Mouse (Mus musculus) erythroid progenitor cell, adult 5-6 weeks (primary cell): ENCODE results near the gene Hoxc5. TPM values are rescaled to one million over a fixed set of nuclear protein-coding genes. Genes with fewer than 3 reads are reported as not detected.

Experiments used
- ATAC-seq: replicated peaks from 2 replicates; pipeline ENCODE4 v1.8.0; 2016; ENCODE audit warnings: moderate number of reproducible peaks, mild to moderate bottlenecking, moderate TSS enrichment, inconsistent platforms; ENCODE audit not compliant: poor library complexity, low FRiP score, severe bottlenecking
- total RNA-seq, 2 experiments: library from RNA; stranded (forward) in 1 of 2; stranded (reverse) in 1 of 2; fragments of 150-400 nt in 1 of 2; fragments of 186-747, 209-891 nt in 1 of 2; gene quantifications; 2 replicates each; pipeline versions ENCODE4 v1.2.3 to v1.2.4; 2015 to 2017; ENCODE audit warnings: low replicate concordance in 2 of 2

Gene Hoxc5
- total RNA-seq, 2 experiments from 2014 or later, result not detected

GRCm38 (mm10) chr15:103002821-103003448 is 35.7 kb downstream of the Hoxc5 start:
- ATAC-seq, result no peak

- ATAC-seq, result no peak
Observed at GRCm38 (mm10) chr15:103005308-103005707, 38.1 kb downstream of the Hoxc5 start.

- no peak for ATAC-seq
Observed at GRCm38 (mm10) chr15:103005797-103006196, 38.6 kb downstream of the Hoxc5 start.

GRCm38 (mm10) chr15:103006326-103006725 is 39.1 kb downstream of the Hoxc5 start:
- ATAC-seq, result no peak

- no peak for ATAC-seq
Observed at GRCm38 (mm10) chr15:103009265-103010111, 42.2 kb downstream of the Hoxc5 start.

- ATAC-seq, result no peak
Observed at GRCm38 (mm10) chr15:103010112-103010846, 43.0 kb downstream of the Hoxc5 start.

GRCm38 (mm10) chr15:103010847-103011555 is 43.8 kb downstream of the Hoxc5 start:
- no peak for ATAC-seq

GRCm38 (mm10) chr15:103011928-103012486 is 44.8 kb downstream of the Hoxc5 start:
- no peak for ATAC-seq

GRCm38 (mm10) chr15:103013238-103013984 is 46.2 kb downstream of the Hoxc5 start:
- no peak for ATAC-seq

- ATAC-seq, result no peak
Observed at GRCm38 (mm10) chr15:103014166-103015008, 47.1 kb downstream of the Hoxc5 start.

- ATAC-seq, result no peak
Observed at GRCm38 (mm10) chr15:103015009-103015399, 47.8 kb downstream of the Hoxc5 start.

GRCm38 (mm10) chr15:103015406-103016166 is 48.3 kb downstream of the Hoxc5 start:
- no peak for ATAC-seq

- ATAC-seq, result no peak
Observed at GRCm38 (mm10) chr15:103018636-103019035, 51.4 kb downstream of the Hoxc5 start, which contains the start of gene Hoxc4. TSS of gene Hoxc4 (plus strand) at chr15:103018934.

GRCm38 (mm10) chr15:103020899-103021418 is 53.7 kb downstream of the Hoxc5 start:
- ATAC-seq, result no peak

GRCm38 (mm10) chr15:103021544-103021943 is 54.3 kb downstream of the Hoxc5 start:
- ATAC-seq, result no peak

GRCm38 (mm10) chr15:103024131-103024530 is 56.9 kb downstream of the Hoxc5 start:
- no peak for ATAC-seq
